Mouse (Mus musculus): ENCODE results near the gene Fam131b. TPM values are rescaled to one million over a fixed set of nuclear protein-coding genes. Genes with fewer than 3 reads are reported as not detected.

Gene Fam131b
- polyA plus RNA-seq, 2 experiments = 0.29 to 2.9 TPM

DNA sequence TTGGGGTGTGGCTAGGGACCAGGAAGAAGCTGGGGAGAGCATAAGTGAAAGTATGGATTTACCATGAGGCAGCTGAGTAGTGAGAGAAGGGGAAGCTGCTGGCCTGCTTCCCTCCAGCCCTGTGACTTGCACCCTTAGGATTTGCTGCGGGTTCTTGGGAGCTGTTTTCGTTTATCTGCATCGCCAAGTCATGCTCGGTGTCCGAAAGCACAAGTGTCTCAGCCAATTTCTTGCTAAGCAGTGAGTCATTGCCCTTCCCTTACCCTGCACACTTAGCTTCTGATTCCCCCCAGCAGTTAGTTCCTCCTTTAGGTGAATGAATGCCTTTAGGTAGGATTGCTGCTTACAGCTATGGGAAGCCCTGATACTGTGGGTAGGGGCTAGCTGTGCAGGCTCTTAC lies 25.1 kb downstream of the Fam131b start:
- ATAC-seq (ENCODE audit: low FRiP score, low read depth) = no peak
- no peak for TF ChIP-seq POLR2A (IDR thresholded peaks at IDR 0.05; ENCODE audit: borderline replicate concordance, extremely low read depth, insufficient read depth, insufficient read length)
- DNase-seq (ENCODE audit: low spot score) = no peak

DNA sequence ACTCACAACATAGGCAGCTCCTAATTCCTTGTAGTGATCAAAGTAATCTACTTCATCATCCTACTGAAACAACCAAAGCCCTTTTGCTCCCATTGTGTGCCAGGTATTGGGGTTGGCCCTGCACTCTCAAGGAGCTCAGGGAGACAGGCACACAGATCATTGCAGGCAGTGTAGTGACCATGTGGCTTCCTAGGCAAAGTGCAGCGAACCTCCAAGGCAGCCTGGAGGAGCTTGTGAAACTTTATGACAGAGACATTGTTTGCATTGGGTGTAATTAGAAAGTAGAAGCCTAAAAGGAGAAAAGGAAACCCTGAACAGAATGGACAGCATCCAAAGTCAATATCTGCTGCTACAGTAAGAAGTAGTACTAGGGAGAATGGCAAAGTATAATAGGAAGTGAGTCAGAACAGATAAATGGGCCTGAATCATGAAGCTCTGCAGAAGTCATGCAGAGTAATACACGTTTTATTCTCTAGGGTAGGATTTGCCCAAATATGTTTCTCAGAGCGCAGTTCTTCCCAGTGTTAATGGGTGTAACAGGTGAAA lies 28.8 kb downstream of the Fam131b start:
- H3K27ac ChIP-seq (replicated peaks; ENCODE audit: low read depth, low read length) = no peak overlapping the region
- no peaks in the 10 kb centered on the region; the same call in none of the 2 replicates for H3K4me1 ChIP-seq (ENCODE audit: control insufficient read depth, insufficient read depth, low read length)
- H3K4me3 ChIP-seq (replicated peaks; ENCODE audit: low read length) = no peak overlapping the region
- H3K4me2 ChIP-seq (replicated peaks; ENCODE audit: low read depth, low read length, severe bottlenecking) = no peak overlapping the region
- ATAC-seq (ENCODE audit: low FRiP score, low read depth) = no peak
- TF ChIP-seq POLR2A (IDR thresholded peaks at IDR 0.05; ENCODE audit: borderline replicate concordance, extremely low read depth, insufficient read depth, insufficient read length) = no peak
- DNase-seq (ENCODE audit: low spot score) = no peak
- no peaks in the 10 kb centered on the region for H3K9me3 ChIP-seq (ENCODE audit: control insufficient read depth, low read length)
- no peak overlapping the region for H3K9ac ChIP-seq (ENCODE audit: low read depth, low read length, severe bottlenecking)
- WGBS = 61% methylated on average over 3 of the region's 3 CpGs
- H3K27me3 ChIP-seq (ENCODE audit: control insufficient read depth, insufficient read depth, low read length) = no peaks in the 10 kb centered on the region
- no peaks in the 10 kb centered on the region for H3K36me3 ChIP-seq (ENCODE audit: control insufficient read depth, insufficient read depth, low read length)

More for the DNA sequence above, 25.1 kb downstream of the Fam131b start:
- Histone ChIP-seq H3K36me3 (ENCODE audit: control insufficient read depth, insufficient read depth, low read length) (no peaks in the 10 kb centered on the region), H3K4me1 (ENCODE audit: control insufficient read depth, insufficient read depth, low read length) (no peaks in the 10 kb centered on the region; the same call in none of the 2 replicates), H3K9me3 (ENCODE audit: control insufficient read depth, low read length) (no peaks in the 10 kb centered on the region), H3K4me3 (replicated peaks; ENCODE audit: low read length) (no peak overlapping the region), H3K27ac (replicated peaks; ENCODE audit: low read depth, low read length) (no peak overlapping the region), H3K4me2 (replicated peaks; ENCODE audit: low read depth, low read length, severe bottlenecking) (no peak overlapping the region), H3K27me3 (ENCODE audit: control insufficient read depth, insufficient read depth, low read length) (no peaks in the 10 kb centered on the region), H3K9ac (ENCODE audit: low read depth, low read length, severe bottlenecking) (no peak overlapping the region)
- WGBS = 84% methylated on average over 5 of the region's 5 CpGs

DNA sequence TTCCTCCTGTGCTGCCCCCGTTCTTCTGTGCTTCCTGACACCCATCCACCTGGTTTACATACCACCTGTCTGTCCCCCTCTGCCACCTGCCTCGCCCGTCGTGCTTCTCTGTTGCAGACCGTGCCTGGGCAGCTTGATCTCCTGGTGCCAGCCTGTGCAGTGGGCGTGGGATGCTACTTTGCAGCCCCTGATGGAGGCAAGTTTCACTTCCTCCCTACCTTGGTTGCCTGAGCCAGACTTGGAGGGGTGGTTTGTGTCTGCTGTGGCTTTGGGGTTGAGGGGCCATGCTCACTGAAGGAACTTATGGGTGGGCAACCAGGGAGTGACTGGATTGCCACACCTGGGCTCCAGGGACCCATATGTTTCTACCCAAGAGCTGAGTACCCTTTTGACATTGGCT lies 31.1 kb downstream of the Fam131b start:
- Histone ChIP-seq H3K27ac (replicated peaks; ENCODE audit: low read depth, low read length) (no peak overlapping the region), H3K27me3 (ENCODE audit: control insufficient read depth, insufficient read depth, low read length) (no peaks in the 10 kb centered on the region), H3K4me1 (ENCODE audit: control insufficient read depth, insufficient read depth, low read length) (no peaks in the 10 kb centered on the region; the same call in none of the 2 replicates), H3K4me3 (replicated peaks; ENCODE audit: low read length) (no peak overlapping the region), H3K36me3 (ENCODE audit: control insufficient read depth, insufficient read depth, low read length) (no peaks in the 10 kb centered on the region), H3K9ac (ENCODE audit: low read depth, low read length, severe bottlenecking) (no peak overlapping the region), H3K4me2 (replicated peaks; ENCODE audit: low read depth, low read length, severe bottlenecking) (no peak overlapping the region), H3K9me3 (ENCODE audit: control insufficient read depth, low read length) (no peaks in the 10 kb centered on the region)
- WGBS = 90% methylated on average over 6 of the region's 6 CpGs
- no peak for ATAC-seq (ENCODE audit: low FRiP score, low read depth)
- no peak for DNase-seq (ENCODE audit: low spot score)
- TF ChIP-seq POLR2A (IDR thresholded peaks at IDR 0.05; ENCODE audit: borderline replicate concordance, extremely low read depth, insufficient read depth, insufficient read length) = no peak

DNA sequence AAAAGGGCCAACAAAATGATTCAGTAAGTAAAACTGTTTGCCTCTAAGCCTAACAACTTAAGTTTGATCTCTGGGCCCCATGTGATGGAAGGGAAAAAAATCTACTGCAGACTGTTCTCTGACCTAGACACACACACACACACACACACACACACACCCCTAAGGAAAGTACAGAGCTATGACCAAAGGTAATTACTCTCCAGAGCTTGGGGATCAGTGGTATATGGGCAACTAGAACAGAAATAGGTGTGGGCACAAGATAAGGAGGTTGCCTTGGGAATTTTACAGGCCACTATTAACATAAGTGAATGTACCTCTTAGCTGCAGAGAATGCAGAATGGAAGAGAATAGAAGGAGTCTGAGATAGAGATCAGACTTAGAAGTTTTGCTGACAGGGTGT lies 36.9 kb downstream of the Fam131b start:
- Histone ChIP-seq H3K27ac (replicated peaks; ENCODE audit: low read depth, low read length) (no peak overlapping the region), H3K4me3 (replicated peaks; ENCODE audit: low read length) (no peak overlapping the region)

DNA sequence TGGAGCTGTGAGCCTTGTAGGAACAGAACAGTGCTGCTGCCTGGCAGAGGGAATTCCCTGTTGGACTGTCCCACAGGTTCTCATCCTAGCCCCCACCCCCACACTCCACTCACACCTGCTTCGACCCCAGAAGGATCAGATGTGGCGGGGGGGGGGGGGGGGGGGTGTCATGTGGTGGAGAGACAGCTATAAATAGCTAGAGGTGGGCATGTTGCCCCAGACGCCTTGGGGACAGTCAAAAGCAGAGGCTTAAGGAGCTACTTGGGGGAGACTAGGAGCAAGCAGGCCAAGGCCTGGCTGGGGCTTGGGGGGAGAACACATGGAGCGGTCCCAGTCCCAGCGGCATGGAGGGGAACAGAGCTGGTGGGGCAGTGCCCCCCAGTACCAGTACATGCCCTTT lies 38.0 kb downstream of the Fam131b start, which contains the start of gene Clcn1:
Clcn1 (plus strand) TSS at position 238 of the 400 bp plus-strand sequence.
- TF ChIP-seq POLR2A (IDR thresholded peaks at IDR 0.05; ENCODE audit: borderline replicate concordance, extremely low read depth, insufficient read depth, insufficient read length) = no peak

More for the DNA sequence above, 36.9 kb downstream of the Fam131b start:
- no peak for ATAC-seq (ENCODE audit: low FRiP score, low read depth)
- Histone ChIP-seq H3K36me3 (ENCODE audit: control insufficient read depth, insufficient read depth, low read length) (peaks cover 13% of the 10 kb centered on the region), H3K9me3 (ENCODE audit: control insufficient read depth, low read length) (no peaks in the 10 kb centered on the region), H3K4me2 (replicated peaks; ENCODE audit: low read depth, low read length, severe bottlenecking) (no peak overlapping the region), H3K4me1 (ENCODE audit: control insufficient read depth, insufficient read depth, low read length) (no peaks in the 10 kb centered on the region; the same call in 1 of the 2 replicates), H3K27me3 (ENCODE audit: control insufficient read depth, insufficient read depth, low read length) (no peaks in the 10 kb centered on the region), H3K9ac (ENCODE audit: low read depth, low read length, severe bottlenecking) (no peak overlapping the region)
- TF ChIP-seq POLR2A (IDR thresholded peaks at IDR 0.05; ENCODE audit: borderline replicate concordance, extremely low read depth, insufficient read depth, insufficient read length) = no peak
- no peak for DNase-seq (ENCODE audit: low spot score)

More for the DNA sequence above, 38.0 kb downstream of the Fam131b start, which contains the start of gene Clcn1:
- H3K4me3 ChIP-seq (replicated peaks; ENCODE audit: low read length) = no peak within 1 kb of the TSS
- no peak within 1 kb of the TSS for H3K4me2 ChIP-seq (replicated peaks; ENCODE audit: low read depth, low read length, severe bottlenecking)
- H3K9me3 ChIP-seq (ENCODE audit: control insufficient read depth, low read length) = no peaks in the 10 kb centered on the region
- peaks cover 25% of the 10 kb centered on the region for H3K36me3 ChIP-seq (ENCODE audit: control insufficient read depth, insufficient read depth, low read length)
- DNase-seq (ENCODE audit: low spot score) = no peak
- ATAC-seq (ENCODE audit: low FRiP score, low read depth) = no peak
- WGBS = 58% methylated on average over 4 of the region's 5 CpGs
- H3K9ac ChIP-seq (ENCODE audit: low read depth, low read length, severe bottlenecking) = no peak within 1 kb of the TSS
- H3K27ac ChIP-seq (replicated peaks; ENCODE audit: low read depth, low read length) = no peak within 1 kb of the TSS
- no peaks in the 10 kb centered on the region for H3K27me3 ChIP-seq (ENCODE audit: control insufficient read depth, insufficient read depth, low read length)
- no peaks in the 10 kb centered on the region; the same call in 1 of the 2 replicates for H3K4me1 ChIP-seq (ENCODE audit: control insufficient read depth, insufficient read depth, low read length)
